Mouse (Mus musculus): Measurements from ENCODE around the gene Tlr3. TPM values are rescaled to one million over a fixed set of nuclear protein-coding genes. Genes with fewer than 3 reads are reported as not detected.
A peak's percentile ranks its signal among the peaks of the same experiment; 100 is the strongest.

Gene Tlr3
- polyA plus RNA-seq, 1 experiment, result not detected

- TF ChIP-seq POLR2A (IDR thresholded peaks at IDR 0.05; ENCODE audit: insufficient read depth, low read depth, low read length) (no peak), CTCF (IDR thresholded peaks at IDR 0.05; ENCODE audit: insufficient read depth, low read depth, low read length) (no peak)
- no peak overlapping the region for H3K27ac ChIP-seq (ENCODE audit: insufficient read depth, low read depth, low read length)
- H3K4me1 ChIP-seq (ENCODE audit: control insufficient read depth, insufficient read depth, low read length), result no peaks in the 10 kb centered on the region
- 66% methylated on average over 6 of the region's 6 CpGs for WGBS
- no peak overlapping the region for H3K4me3 ChIP-seq (ENCODE audit: insufficient read depth, low read depth, low read length)
Measured at GRCm38 (mm10) chr8:45362323-45362722, 48.6 kb downstream of the Tlr3 start.

- TF ChIP-seq CTCF (IDR thresholded peaks at IDR 0.05; ENCODE audit: insufficient read depth, low read depth, low read length) (no peak), POLR2A (IDR thresholded peaks at IDR 0.05; ENCODE audit: insufficient read depth, low read depth, low read length) (no peak)
- no peak overlapping the region for H3K4me3 ChIP-seq (ENCODE audit: insufficient read depth, low read depth, low read length)
- no peak overlapping the region for H3K27ac ChIP-seq (ENCODE audit: insufficient read depth, low read depth, low read length)
- no peaks in the 10 kb centered on the region for H3K4me1 ChIP-seq (ENCODE audit: control insufficient read depth, insufficient read depth, low read length)
- 77% methylated on average over 6 of the region's 6 CpGs for WGBS
Measured at GRCm38 (mm10) chr8:45359091-45359605, 51.7 kb downstream of the Tlr3 start.

- 4% methylated on average over 49 of the region's 49 CpGs for WGBS
- Histone ChIP-seq H3K27ac (ENCODE audit: insufficient read depth, low read depth, low read length) (no peak overlapping the region), H3K4me3 (ENCODE audit: insufficient read depth, low read depth, low read length) (peak overlapping the region; percentile 45), H3K4me1 (ENCODE audit: control insufficient read depth, insufficient read depth, low read length) (no peaks in the 10 kb centered on the region)
- no peak for TF ChIP-seq CTCF (IDR thresholded peaks at IDR 0.05; ENCODE audit: insufficient read depth, low read depth, low read length)
- TF ChIP-seq POLR2A (IDR thresholded peaks at IDR 0.05; ENCODE audit: insufficient read depth, low read depth, low read length), result no peak
Measured at GRCm38 (mm10) chr8:45358132-45358918, 52.6 kb downstream of the Tlr3 start.

GRCm38 (mm10) chr8:45355809-45356208 lies 55.1 kb downstream of the Tlr3 start:
- 92% methylated on average over 6 of the region's 6 CpGs for WGBS
- H3K27ac ChIP-seq (ENCODE audit: insufficient read depth, low read depth, low read length), result no peak overlapping the region
- H3K4me1 ChIP-seq (ENCODE audit: control insufficient read depth, insufficient read depth, low read length), result no peaks in the 10 kb centered on the region
- TF ChIP-seq POLR2A (IDR thresholded peaks at IDR 0.05; ENCODE audit: insufficient read depth, low read depth, low read length), result no peak
- no peak for TF ChIP-seq CTCF (IDR thresholded peaks at IDR 0.05; ENCODE audit: insufficient read depth, low read depth, low read length)
- H3K4me3 ChIP-seq (ENCODE audit: insufficient read depth, low read depth, low read length), result no peak overlapping the region

Other genes with a start within 250 kb of the Tlr3 start
- not detected in 2 replicates for gene F11, start 149.0 kb downstream of the Tlr3 start, polyA plus RNA-seq (2012; ENCODE audit: insufficient read depth, insufficient read length, low replicate concordance, missing spikeins)
- gene Klkb1, start 116.2 kb downstream of the Tlr3 start, polyA plus RNA-seq (2012; ENCODE audit: insufficient read depth, insufficient read length, low replicate concordance, missing spikeins), result not detected in 2 replicates
- not detected in 2 replicates for gene Gm45753, start 102.6 kb downstream of the Tlr3 start, polyA plus RNA-seq (2012; ENCODE audit: insufficient read depth, insufficient read length, low replicate concordance, missing spikeins)
- gene Cyp4v3, start 77.9 kb downstream of the Tlr3 start, polyA plus RNA-seq (2012; ENCODE audit: insufficient read depth, insufficient read length, low replicate concordance, missing spikeins), result not detected in 2 replicates
- not detected in 2 replicates for gene Fam149a, start 28.8 kb downstream of the Tlr3 start, polyA plus RNA-seq (2012; ENCODE audit: insufficient read depth, insufficient read length, low replicate concordance, missing spikeins)
- not detected in 2 replicates for gene Sorbs2, start 96.7 kb upstream of the Tlr3 start, polyA plus RNA-seq (2012; ENCODE audit: insufficient read depth, insufficient read length, low replicate concordance, missing spikeins)